In the genomic region with DNA sequence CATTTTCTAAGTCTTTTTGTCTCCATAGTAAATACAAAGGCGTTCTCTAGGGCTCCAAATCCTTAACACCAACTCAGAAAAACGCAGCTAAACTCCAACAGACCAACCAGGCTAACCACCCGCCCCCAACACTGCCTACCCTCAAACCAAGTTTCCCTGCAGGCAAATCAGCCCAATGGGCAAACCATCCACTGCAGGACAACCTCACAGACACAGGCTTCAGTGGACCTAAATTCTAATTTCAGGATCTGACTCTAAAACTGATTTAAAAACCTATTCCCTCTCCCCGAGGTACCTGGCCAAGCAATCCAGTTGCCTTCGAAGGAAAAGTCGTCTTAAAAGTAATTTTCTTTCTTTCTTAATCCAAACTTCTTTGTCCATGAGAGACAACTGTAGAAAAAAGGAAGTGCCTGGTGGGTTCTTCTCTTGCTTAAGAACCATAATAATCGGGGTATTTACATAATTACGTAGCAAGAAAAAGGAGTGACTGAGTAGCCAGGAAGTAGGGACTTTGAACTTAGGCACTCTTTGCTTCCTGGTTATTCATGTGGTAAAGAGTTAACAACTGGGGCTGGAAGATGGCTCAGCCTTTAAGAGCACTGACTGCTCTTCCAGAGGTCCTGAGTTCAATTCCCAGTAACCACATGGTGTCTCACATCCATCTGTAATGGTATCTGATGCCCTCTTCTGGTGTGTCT, we compare ENCODE assay signal across 15 mouse cellular contexts. TPM values are rescaled to one million over a fixed set of nuclear protein-coding genes. Genes with fewer than 3 reads are reported as not detected.
DNase-seq lines count a peak whose midpoint lies in the region; ATAC-seq and TF ChIP-seq lines count a peak whose summit lies in the region.
"Had no signal": no experiment of that assay in that cellular context is flagged by ENCODE, and none has a peak within 500 bp of the region (broad histone marks: within the 10 kb centered on the region; RNA-seq: fewer than 3 reads in every experiment).

A gene (minus strand): TSS at position 432 of the 698 bp plus-strand sequence.

- H3K9ac ChIP-seq in heart, adult 2 months (ENCODE audit: low read depth, low read length) = no peak within 1 kb of the TSS
- H3K9ac ChIP-seq in forebrain, embryonic 15.5 days (replicated peaks) = no peak within 1 kb of the TSS
- no peak within 1 kb of the TSS for H3K9ac ChIP-seq in hindbrain, postnatal 0 days (replicated peaks; ENCODE audit: low read length)
- H3K9ac ChIP-seq: midbrain, embryonic 12.5 days; neural tube, embryonic 12.5 days had no signal

- H3K36me3 ChIP-seq in heart, adult 2 months (ENCODE audit: control insufficient read depth, insufficient read depth, low read length) = no peaks in the 10 kb centered on the region
- no peaks in the 10 kb centered on the region for H3K36me3 ChIP-seq in macrophage (ENCODE audit: inconsistent target)
- no peaks in the 10 kb centered on the region for H3K36me3 ChIP-seq in forebrain, embryonic 15.5 days
- no peaks in the 10 kb centered on the region for H3K36me3 ChIP-seq in hindbrain, postnatal 0 days (ENCODE audit: insufficient read depth, low read length)
- H3K36me3 ChIP-seq: midbrain, embryonic 12.5 days; neural tube, embryonic 12.5 days had no signal

- no peak for ATAC-seq in forebrain, embryonic 15.5 days (replicated peaks)
- no peak for ATAC-seq in hindbrain, postnatal 0 days

- no peak for TF ChIP-seq EP300 in heart, adult 2 months (IDR thresholded peaks at IDR 0.05; ENCODE audit: insufficient read depth, low read depth, low read length)

- peak; percentile 84 for DNase-seq in heart, adult 11 months
- no peak for DNase-seq in heart, adult 2 months
- DNase-seq in thymus, postnatal 0 days (ENCODE audit: low spot score) = peak; percentile 19
- DNase-seq in thymus, postnatal 25 days = no peak
- no peak for DNase-seq in hindbrain, postnatal 0 days (ENCODE audit: low spot score)
- no peak for DNase-seq in frontal cortex, postnatal 14 days (ENCODE audit: low spot score in 2 of 2)
- DNase-seq: embryo, embryonic 11 days; kidney, postnatal 10 days; liver; right cerebral cortex, postnatal 14 days had no signal

- H3K9me3 ChIP-seq in forebrain, embryonic 15.5 days = no peaks in the 10 kb centered on the region
- no peaks in the 10 kb centered on the region for H3K9me3 ChIP-seq in hindbrain, postnatal 0 days (ENCODE audit: low read length)
- H3K9me3 ChIP-seq: midbrain, embryonic 12.5 days; neural tube, embryonic 12.5 days had no signal

- no peak for TF ChIP-seq CTCF in heart, adult 2 months (IDR thresholded peaks at IDR 0.05)
- no peak for TF ChIP-seq CTCF in hindbrain, postnatal 0 days (IDR thresholded peaks at IDR 0.05; ENCODE audit: low read depth)

- no peaks in the 10 kb centered on the region for H3K79me2 ChIP-seq in heart, adult 2 months (replicated peaks; ENCODE audit: control insufficient read depth, insufficient read depth, low read length)
- peaks cover 41% of the 10 kb centered on the region for H3K79me2 ChIP-seq in macrophage (ENCODE audit: inconsistent target)

- H3K4me2 ChIP-seq in forebrain, embryonic 15.5 days (replicated peaks) = no peak within 1 kb of the TSS
- no peak within 1 kb of the TSS for H3K4me2 ChIP-seq in hindbrain, postnatal 0 days (ENCODE audit: low read depth, low read length)
- H3K4me2 ChIP-seq: midbrain, embryonic 12.5 days; neural tube, embryonic 12.5 days had no signal

- H3K27me3 ChIP-seq in heart, adult 2 months (ENCODE audit: control insufficient read depth, insufficient read depth, low read length) = no peaks in the 10 kb centered on the region
- H3K27me3 ChIP-seq in forebrain, embryonic 15.5 days = no peaks in the 10 kb centered on the region
- no peaks in the 10 kb centered on the region for H3K27me3 ChIP-seq in hindbrain, postnatal 0 days (ENCODE audit: insufficient read depth, low read length)
- H3K27me3 ChIP-seq: midbrain, embryonic 12.5 days; neural tube, embryonic 12.5 days had no signal

- TF ChIP-seq POLR2A in heart, adult 2 months (IDR thresholded peaks at IDR 0.05; ENCODE audit: insufficient read depth, low read depth, low read length) = no peak

- intact Hi-C loops in heart, adult 2 months (cut with DNase I) = no loop called here

- H3K27ac ChIP-seq in heart, adult 2 months = no peak within 1 kb of the TSS
- peak within 1 kb of the TSS; percentile 62 for H3K27ac ChIP-seq in macrophage
- no peak within 1 kb of the TSS for H3K27ac ChIP-seq in forebrain, embryonic 15.5 days (replicated peaks)
- no peak within 1 kb of the TSS for H3K27ac ChIP-seq in hindbrain, postnatal 0 days
- H3K27ac ChIP-seq: left cerebral cortex, adult 2 months; midbrain, embryonic 12.5 days; neural tube, embryonic 12.5 days had no signal

- WGBS in heart, adult 2 months = 52% methylated on average over 8 of the region's 8 CpGs
- WGBS in macrophage (ENCODE audit: missing documents) = 19% methylated on average over 7 of the region's 8 CpGs
- 58% methylated on average over 8 of the region's 8 CpGs for WGBS in forebrain, embryonic 15.5 days
- 55% methylated on average over 8 of the region's 8 CpGs for WGBS in hindbrain, postnatal 0 days

- no peak within 1 kb of the TSS for H3K4me3 ChIP-seq in heart, adult 2 months
- H3K4me3 ChIP-seq in macrophage (ENCODE audit: inconsistent target) = peak within 1 kb of the TSS; percentile 35
- no peak within 1 kb of the TSS for H3K4me3 ChIP-seq in forebrain, embryonic 15.5 days
- no peak within 1 kb of the TSS for H3K4me3 ChIP-seq in hindbrain, postnatal 0 days (ENCODE audit: low read length)
- H3K4me3 ChIP-seq: left cerebral cortex, adult 2 months; midbrain, embryonic 12.5 days; neural tube, embryonic 12.5 days had no signal

- H3K4me1 ChIP-seq in heart, adult 2 months (ENCODE audit: control insufficient read depth, insufficient read depth, low read length) = no peaks in the 10 kb centered on the region
- no peaks in the 10 kb centered on the region for H3K4me1 ChIP-seq in forebrain, embryonic 15.5 days
- H3K4me1 ChIP-seq in hindbrain, postnatal 0 days (ENCODE audit: insufficient read depth, low read length) = no peaks in the 10 kb centered on the region
- H3K4me1 ChIP-seq: midbrain, embryonic 12.5 days; neural tube, embryonic 12.5 days had no signal

RNA-seq across cellular contexts. Expression of the gene that starts here (rescaled TPM):
- under 1 TPM; 0.27 to 0.39 TPM for total RNA-seq in heart, adult 2 months (2021)
- 0.12 and 0.23 TPM in 2 replicates for polyA plus RNA-seq in heart, adult 2 months (2012; rRNA removed)
- polyA plus RNA-seq in thymus, postnatal 0 days (2015; fragmentation: Nextera tagmentation; extraction: Ambion mirVana) = 0.37 and 0.47 TPM in 2 replicates
- total RNA-seq in macrophage (2018; cell fraction: chromatin; rRNA removed) = 10 to 100 TPM in 25 of 26 experiments, 1 to 10 TPM in 1; 7.0 to 64.3 (median 34.6) TPM
- 1 to 10 TPM; 4.9 to 9.3 (median 6.7) TPM for total RNA-seq in macrophage (2018; cell fraction: cytosol; rRNA removed)
- 10 to 100 TPM in 24 of 26 experiments, 1 to 10 TPM in 2; 9.2 to 49.4 (median 21.9) TPM for total RNA-seq in macrophage (2018; cell fraction: nucleus; rRNA removed)
- 5.8 to 7.9 TPM (median 5.9 TPM) in 3 replicates for polyA plus RNA-seq in macrophage (2018)
- polyA plus RNA-seq in forebrain, embryonic 15.5 days (2015; fragmentation: Nextera tagmentation; extraction: Ambion mirVana) = 0.22 and 0.26 TPM in 2 replicates
- 0.37 TPM in 1 of 2 replicates, not detected in the other for total RNA-seq in hindbrain, postnatal 0 days (2014; rRNA removed)
- polyA plus RNA-seq in hindbrain, postnatal 0 days (2015; fragmentation: Nextera tagmentation; extraction: Ambion mirVana) = 0.24 and 0.38 TPM in 2 replicates

Comparison
In these comparisons a context has a peak if more than half of its experiments do, and no peak if none do; other contexts are left out.
1. Peak in DNase-seq in thymus, postnatal 0 days; RNA of the gene not detected or under 1 TPM.